Mouse (Mus musculus): ENCODE measurements around the gene Helq. TPM values are rescaled to one million over a fixed set of nuclear protein-coding genes. Genes with fewer than 3 reads are reported as not detected.

The Helq gene
- polyA plus RNA-seq, 1 experiment from 2014 or later = 21.2 TPM

DNA sequence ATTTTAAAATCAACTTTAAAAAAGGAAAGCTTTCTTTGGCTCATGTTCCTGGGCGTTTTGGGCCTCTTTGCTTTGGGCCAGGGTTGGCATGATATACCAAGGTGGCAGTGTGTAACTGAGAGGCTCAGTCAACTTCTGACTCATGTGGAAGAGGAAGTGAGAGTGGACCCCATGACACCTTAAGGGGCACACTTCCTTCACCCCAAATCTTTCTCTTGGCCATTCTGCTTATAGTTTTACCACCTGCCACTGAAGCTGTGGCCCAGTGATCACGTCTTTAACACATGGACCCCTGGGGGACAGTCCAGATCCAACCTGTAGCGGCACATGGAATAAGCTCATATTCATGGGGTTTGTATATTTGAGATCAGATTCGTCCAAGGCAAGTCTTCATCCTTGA, 72.4 kb downstream of the Helq start:
- Histone ChIP-seq H3K27ac (no peak overlapping the region), H3K27me3 (replicated peaks) (0 out of 2 replicates have a peak, but pooled peaks cover 2% of the 10 kb centered on the region), H3K36me3 (no peaks in the 10 kb centered on the region), H3K4me3 (no peak overlapping the region), H3K4me2 (replicated peaks) (no peak overlapping the region), H3K9me3 (no peaks in the 10 kb centered on the region), H3K9ac (no peak overlapping the region), H3K4me1 (no peaks in the 10 kb centered on the region)
- 84% methylated on average over 4 of the region's 4 CpGs for WGBS
- no peak for ATAC-seq (ENCODE audit: low FRiP score, low read depth)

DNA sequence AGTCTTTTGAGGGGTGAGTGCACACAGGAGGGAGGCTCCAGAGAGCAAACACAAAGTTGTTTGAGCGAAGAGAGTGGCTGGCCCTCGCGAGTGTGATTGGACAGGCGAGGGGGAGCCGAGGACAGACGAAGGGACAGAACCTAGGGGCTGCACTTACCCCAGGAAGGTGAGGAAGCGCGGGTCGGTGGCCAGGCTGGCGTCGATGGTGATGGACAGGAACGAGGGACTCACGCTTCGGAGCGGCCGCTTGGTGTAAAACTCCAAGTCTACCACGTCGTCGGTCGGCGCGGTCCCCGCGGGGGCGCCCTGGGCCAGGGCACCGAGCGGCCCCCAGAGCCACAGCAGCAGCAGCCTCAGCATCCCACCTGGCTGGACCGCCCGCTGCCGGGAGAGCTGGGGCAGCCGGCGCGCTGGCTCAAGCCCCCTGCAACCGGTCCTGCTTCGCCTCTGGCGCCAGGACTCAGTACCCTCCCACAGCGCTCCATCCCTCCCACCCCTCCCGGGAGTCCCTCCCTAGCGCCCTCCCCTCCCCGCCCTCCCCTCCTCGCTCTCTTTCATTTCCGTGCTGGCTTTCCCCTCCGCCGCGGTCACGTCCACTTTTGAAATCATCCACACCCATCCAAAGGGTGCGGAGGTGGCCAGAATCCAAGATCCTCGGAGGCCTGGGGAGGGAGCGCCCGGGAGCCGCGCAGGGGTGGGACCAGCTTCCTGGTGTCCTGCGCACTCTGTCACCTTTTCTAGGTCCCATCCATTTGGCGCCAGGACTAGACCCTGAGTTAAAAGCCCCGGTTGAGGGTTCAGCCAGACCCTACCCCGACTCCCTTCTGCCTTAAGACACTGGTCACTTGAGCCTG, 78.9 kb downstream of the Helq start, which contains the start of gene Hpse:
Gene Hpse, minus strand, starts transcription at position 482 of the 854 bp plus-strand sequence.
- Histone ChIP-seq H3K4me2 (replicated peaks) (peak within 1 kb of the TSS; percentile 98), H3K27ac (no peak within 1 kb of the TSS), H3K36me3 (no peaks in the 10 kb centered on the region), H3K9me3 (no peaks in the 10 kb centered on the region), H3K9ac (peak within 1 kb of the TSS; percentile 61), H3K27me3 (replicated peaks) (peaks cover 29% of the 10 kb centered on the region), H3K4me1 (peaks cover 11% of the 10 kb centered on the region; the same call in 1 of the 2 replicates), H3K4me3 (peak within 1 kb of the TSS; percentile 46)
- under 1% methylated on average over 56 of the region's 56 CpGs for WGBS
- peak; percentile 58 for ATAC-seq (ENCODE audit: low FRiP score, low read depth)

DNA sequence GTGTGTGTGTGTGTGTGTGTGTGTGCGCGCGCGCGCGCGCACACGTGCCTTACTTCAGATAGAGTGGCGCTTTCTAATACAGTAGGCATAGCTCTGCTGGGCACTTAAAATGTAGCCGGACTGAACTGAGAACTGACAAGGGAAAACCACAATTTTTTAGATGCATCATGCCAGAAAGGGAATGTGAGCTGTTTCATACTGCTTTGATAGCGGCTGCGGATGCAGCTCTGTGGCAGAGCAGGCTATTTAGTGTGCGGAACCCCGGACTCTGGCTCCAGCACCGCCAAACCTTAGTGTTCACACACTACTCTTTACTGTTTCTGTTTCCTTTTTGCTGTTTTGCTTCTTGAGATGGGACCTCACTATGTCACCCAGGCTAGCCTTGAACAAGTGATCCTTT, 81.6 kb downstream of the Helq start:
- Histone ChIP-seq H3K27ac (no peak overlapping the region), H3K4me1 (peaks cover 11% of the 10 kb centered on the region; the same call in 1 of the 2 replicates), H3K4me3 (no peak overlapping the region), H3K9ac (no peak overlapping the region), H3K36me3 (no peaks in the 10 kb centered on the region), H3K4me2 (replicated peaks) (no peak overlapping the region), H3K27me3 (replicated peaks) (peaks cover 29% of the 10 kb centered on the region), H3K9me3 (no peaks in the 10 kb centered on the region)
- no peak for ATAC-seq (ENCODE audit: low FRiP score, low read depth)
- 94% methylated on average over 15 of the region's 15 CpGs for WGBS

Other genes with a start within 250 kb of the Helq start
- 1.2 and 1.9 TPM in 2 replicates for gene Plac8, start 226.4 kb downstream of the Helq start, polyA plus RNA-seq (2016; fragmentation: Nextera tagmentation; extraction: Ambion mirVana)
- 47.5 and 52.5 TPM in 2 replicates for gene Coq2, start 123.5 kb downstream of the Helq start, polyA plus RNA-seq (2016; fragmentation: Nextera tagmentation; extraction: Ambion mirVana)
- gene Hpse, start 78.9 kb downstream of the Helq start, polyA plus RNA-seq (2016; fragmentation: Nextera tagmentation; extraction: Ambion mirVana) = 0.95 and 1.7 TPM in 2 replicates
- 168 and 174 TPM in 2 replicates for gene Mrps18c, start within 50 bp of the Helq start, polyA plus RNA-seq (2016; fragmentation: Nextera tagmentation; extraction: Ambion mirVana)
- gene Abraxas1, start 22.4 kb upstream of the Helq start, polyA plus RNA-seq (2016; fragmentation: Nextera tagmentation; extraction: Ambion mirVana) = 20.5 and 21.5 TPM in 2 replicates
- 1.9 and 2.2 TPM in 2 replicates for gene Gpat3, start 47.1 kb upstream of the Helq start, polyA plus RNA-seq (2016; fragmentation: Nextera tagmentation; extraction: Ambion mirVana)

Data from neural tube, embryonic 12.5 days (tissue).